Mouse (Mus musculus) fat pad, adult 2 months (tissue): ENCODE results near the gene Trip6.

Experiments
- DNase-seq: peaks from one replicate; pipeline ENCODE4 v3.0.0-alpha.2; 2011; ENCODE audit warnings: low read depth, low spot score; ENCODE audit errors: extremely low read depth

Gene Trip6

DNA sequence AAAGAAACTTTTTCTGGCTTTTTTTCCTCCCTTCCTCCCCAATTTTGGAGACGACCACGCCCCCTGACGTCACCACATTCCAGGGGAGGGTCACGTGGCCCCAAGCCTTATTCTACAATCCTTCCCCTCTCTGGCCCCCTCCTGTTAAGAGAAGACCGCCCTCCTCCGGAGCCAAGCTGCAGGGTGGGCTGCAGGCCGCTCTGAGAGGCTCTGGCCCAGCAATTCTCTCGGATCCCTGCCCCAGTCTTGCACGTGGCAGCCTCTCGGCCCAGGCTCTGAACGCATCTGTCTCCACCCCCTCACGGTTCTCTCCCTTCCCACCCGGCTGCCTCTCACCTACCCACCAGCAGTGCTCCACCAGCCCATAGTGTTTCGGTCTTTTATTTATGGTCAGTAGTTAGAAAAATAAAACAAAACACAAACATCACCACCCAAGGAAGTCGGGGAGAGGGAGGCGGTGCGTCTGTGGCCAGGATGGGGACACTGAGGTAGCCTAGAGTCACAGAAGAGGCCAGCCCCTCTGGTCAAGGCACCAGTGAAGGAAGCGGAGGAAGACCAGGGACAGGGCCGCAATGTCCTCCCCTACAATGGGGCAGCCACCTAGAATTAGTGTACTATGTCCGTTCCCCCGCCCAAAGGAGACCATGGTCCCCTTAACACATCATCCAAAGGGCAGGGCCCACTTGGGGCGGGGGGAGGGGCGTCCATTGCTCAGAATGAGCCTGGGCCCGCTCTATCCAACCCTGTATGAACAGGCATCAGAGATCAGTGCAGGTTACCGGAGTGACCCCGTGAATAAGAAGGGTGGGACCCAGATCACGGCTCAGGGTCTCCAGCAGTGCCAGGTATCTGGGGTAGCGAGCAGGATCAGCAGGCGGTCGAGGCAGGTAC is at the start of gene Trip6:
Gene Trip6 (minus strand): TSS at position 212 of the 891 bp plus-strand sequence.
- DNase-seq: no peak

DNA sequence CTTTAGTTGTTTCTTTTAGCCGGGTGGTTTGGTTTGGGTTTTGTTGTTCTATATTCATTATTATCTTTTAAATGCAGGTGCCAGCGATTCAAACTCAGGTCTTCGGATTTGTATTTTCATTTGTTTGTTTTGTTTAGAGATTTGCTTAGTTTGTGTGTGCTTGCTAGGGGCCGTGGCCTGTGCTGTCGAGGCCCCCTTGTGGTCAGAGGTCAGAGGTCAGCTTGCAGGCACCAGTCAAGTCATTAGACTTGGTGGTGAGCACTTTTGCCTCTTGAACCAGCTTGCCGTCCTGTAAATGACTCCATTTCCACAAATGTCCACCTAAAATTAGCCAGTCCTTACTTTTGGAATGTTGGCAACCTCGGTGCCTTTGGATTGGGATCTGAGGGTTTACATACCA is 44.2 kb upstream of the Trip6 start:
- DNase-seq: no peak

DNA sequence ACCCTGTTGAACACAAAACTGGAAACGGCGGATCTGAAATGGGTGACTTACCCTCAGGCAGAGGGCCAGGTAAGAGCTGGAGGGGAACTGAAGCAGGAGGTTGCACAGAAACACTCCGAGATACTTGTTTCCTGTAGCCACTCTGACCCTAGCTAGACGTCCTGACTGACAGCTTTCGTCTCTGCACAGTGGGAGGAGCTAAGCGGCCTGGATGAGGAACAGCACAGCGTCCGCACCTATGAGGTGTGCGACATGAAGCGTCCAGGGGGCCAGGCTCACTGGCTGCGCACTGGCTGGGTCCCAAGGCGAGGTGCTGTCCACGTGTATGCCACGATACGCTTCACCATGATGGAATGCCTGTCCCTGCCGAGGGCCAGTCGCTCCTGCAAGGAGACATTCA is 39.9 kb upstream of the Trip6 start:
- no peak for DNase-seq

GRCm38 (mm10) chr5:137352011-137352975 is 38.1 kb upstream of the Trip6 start:
- no peak for DNase-seq

- DNase-seq: no peak
Observed at GRCm38 (mm10) chr5:137351394-137351793, 37.2 kb upstream of the Trip6 start.

GRCm38 (mm10) chr5:137351058-137351380 is 36.8 kb upstream of the Trip6 start:
- DNase-seq: no peak

DNA sequence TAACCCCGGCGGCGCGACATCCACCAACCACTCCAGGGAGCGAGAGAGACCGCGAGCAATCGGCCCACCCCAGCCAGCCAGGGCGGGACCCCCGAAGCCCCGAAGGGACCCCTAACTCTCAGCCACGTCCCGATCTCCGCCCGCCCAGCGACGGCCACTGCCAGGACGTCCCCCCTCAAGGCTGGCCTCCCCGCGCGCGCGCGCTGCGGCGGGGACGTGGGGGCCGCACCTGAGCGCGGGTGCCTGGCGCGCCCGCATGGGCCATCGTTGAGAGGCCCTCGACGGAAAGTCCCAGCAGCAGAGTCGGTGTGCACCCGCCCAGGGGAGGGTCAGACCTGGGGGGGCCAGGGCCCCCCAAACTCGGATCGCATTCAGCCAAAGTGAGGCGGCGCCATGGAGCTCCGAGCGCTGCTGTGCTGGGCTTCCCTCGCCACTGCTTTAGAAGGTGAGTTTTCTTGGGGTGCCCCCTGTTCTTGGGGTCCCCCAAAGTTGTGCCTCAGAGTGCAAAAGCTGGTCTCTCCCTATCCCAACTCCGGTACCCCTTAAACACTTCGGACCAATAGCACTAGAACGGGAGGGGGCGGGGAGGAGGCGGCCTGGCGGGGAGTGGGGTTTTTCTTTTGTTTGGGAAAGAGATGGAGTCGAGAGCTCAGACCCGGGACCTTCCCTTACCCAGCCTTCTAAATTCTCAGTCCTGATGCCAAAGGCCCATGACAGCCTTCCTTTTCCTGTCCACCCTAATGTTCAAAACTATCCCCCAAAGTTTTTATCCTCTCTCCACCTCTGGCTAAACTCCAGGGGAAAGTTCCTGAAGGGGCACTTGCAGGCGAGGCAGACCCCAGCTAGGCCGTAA is 36.2 kb upstream of the Trip6 start:
- DNase-seq: no peak

- DNase-seq: no peak
Observed at GRCm38 (mm10) chr5:137349384-137350204, 35.4 kb upstream of the Trip6 start, which contains the start of gene Ephb4. Gene Ephb4, plus strand, starts transcription at chr5:137350109.

GRCm38 (mm10) chr5:137348482-137349383 is 34.5 kb upstream of the Trip6 start:
- no peak for DNase-seq

DNA sequence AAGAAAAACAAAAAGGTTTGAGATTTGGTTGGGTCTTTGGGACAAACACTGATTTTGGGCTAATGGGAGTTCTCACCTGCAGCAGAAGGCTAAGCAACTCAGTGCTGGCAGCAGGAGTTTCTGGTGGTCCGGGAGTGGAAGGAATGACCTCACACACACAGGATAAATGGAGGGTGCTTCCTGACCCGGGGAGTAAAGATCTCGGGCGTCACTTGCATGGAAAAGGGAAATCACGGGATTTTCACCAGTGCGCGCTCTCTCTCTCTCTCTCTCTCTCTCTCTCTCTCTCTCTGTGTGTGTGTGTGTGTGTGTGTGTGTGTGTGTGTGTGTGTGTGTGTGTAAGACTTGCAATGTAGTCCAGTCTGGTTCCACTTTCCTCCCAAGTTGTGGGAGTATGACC is 33.7 kb upstream of the Trip6 start:
- DNase-seq: no peak

DNA sequence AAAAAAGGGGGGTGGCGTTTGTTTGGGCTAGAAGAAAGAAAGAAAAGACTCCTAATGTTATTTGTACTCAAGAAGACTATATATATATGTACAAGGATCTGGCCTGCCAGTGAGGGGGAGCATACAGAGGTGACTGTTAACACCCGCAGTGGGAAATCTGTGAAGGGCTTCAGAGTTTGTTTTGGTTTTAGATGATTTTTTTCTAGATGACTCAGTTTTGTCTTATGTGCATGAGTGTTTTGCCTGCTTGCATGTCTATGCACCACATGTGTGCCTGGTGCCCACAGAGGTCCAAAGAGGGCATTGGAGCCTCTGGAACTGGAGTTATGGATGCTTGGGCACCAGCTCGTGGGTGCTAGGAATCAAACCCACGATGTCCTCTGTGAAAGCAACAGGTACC is 32.8 kb upstream of the Trip6 start:
- no peak for DNase-seq

DNA sequence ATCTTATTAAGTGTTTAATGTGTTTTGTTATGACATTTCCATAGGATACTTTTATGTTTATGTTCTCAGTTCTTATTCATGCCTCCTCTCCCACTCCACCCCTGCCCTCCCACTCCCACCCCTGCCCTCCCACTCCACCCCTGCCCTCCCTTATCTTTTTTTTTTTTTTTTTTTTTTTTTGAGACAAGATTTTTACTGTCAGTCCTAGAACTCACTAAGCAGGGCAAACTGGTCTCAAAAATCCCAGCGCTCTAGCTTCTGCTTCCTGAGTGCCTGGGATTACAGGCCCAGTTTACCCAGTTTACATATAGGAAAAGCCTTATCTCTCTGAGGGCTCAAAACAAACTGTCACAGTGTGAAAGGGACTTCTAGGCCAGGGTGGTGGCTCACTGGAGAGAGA is 32.2 kb upstream of the Trip6 start:
- no peak for DNase-seq

GRCm38 (mm10) chr5:137345821-137346220 is 31.6 kb upstream of the Trip6 start:
- DNase-seq: no peak

GRCm38 (mm10) chr5:137343869-137344268 is 29.7 kb upstream of the Trip6 start:
- no peak for DNase-seq

- DNase-seq: no peak
Observed at GRCm38 (mm10) chr5:137343412-137343811, 29.2 kb upstream of the Trip6 start.

- no peak for DNase-seq
Observed at GRCm38 (mm10) chr5:137342407-137343012, 28.3 kb upstream of the Trip6 start.

GRCm38 (mm10) chr5:137340222-137340621 is 26.0 kb upstream of the Trip6 start:
- DNase-seq: no peak

DNA sequence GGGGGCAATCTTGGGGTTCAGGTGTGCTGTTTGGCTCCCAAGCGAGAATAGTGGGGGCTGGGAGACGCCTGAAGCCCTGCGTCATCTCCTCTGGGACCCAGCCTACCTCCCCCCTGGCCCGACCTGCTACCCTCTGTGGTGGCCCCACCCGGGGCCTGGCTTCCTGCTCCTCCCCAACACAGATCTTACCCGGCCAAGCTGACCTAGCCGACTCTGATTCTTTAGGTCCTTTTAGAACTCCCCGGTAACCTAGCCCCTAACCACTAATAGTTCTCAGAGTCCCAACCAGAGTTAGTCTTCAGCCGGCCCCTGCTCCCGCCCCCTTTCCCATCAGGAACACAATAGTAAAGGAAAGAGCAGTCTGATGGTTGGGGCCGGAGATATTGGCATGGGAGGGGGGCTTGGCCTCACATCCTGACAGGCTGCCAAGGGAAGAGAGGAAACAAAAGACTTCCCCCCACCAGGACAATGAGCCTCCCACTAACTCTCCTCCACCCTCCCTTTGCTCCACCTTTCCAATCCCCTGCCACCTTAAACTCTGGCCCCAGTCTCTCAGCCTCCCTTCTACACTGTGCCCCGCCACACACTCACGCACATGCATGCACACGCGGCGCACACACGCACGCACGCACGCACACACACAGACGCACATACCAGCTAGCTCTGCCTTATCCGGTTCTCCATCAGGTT is 25.2 kb upstream of the Trip6 start:
- no peak for DNase-seq
